Mouse (Mus musculus) CD4-positive naive resting alpha-beta T cell, adult 76 days (primary cell): ENCODE results near the gene Zfp990. TPM values are rescaled to one million over a fixed set of nuclear protein-coding genes. Genes with fewer than 3 reads are reported as not detected.

Experiments used
- total RNA-seq: library from RNA; stranded (reverse); gene quantifications from one replicate; pipeline ENCODE4 v1.2.4, GENCODE M21; 2023

The Zfp990 gene
- 1.1 TPM for total RNA-seq

DNA sequence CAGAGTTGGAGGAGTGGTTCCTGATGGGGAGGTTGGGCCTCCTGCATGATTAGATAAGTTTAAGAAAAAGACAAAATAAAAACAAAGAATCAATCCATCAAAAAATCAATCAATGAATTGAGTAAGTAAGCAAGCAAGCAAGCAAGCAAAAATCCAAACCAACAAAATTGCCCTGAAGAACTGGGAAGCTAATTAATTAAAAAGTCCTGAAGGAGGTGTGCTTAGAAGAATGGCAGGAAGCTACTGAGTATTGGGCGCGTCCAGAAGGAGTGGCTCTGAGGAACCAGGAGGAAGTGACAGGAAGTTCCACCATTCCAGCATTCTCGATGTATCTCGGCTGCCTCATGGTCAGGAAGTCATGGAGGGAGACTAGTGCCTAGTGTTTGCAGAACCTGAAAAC, at the start of gene Zfp990:
Zfp990 (plus strand) TSS at position 301 of the 400 bp plus-strand sequence.

DNA sequence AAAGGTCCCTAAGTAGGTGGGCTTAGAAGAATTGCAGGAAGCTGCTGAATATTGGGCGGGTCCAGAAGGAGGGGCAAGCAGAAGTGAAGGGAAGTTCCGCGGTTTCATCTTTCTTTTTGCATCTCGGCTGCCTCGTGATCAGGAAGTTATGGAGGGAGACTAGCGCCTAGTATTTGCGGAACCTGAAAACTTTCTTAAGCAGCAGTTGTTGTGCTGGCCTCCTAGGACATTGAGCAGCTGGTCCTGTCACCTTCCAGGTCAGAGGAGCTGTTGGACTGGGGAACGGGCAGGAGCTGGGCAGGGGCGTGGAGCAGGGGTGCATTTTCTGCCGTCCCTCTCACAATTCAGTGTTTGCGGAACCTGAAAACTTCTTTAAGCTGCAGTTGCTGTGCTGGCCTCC, 74.5 kb downstream of the Zfp990 start, which contains the start of gene Gm13212:
Gm13212 (plus strand) TSS at position 89 of the 400 bp plus-strand sequence.

Other genes starting within 250 kb of the Zfp990 start
- not detected for gene Tnfrsf8, start 195.6 kb upstream of the Zfp990 start, total RNA-seq
- 4.9 TPM for gene Gm13212, start 74.4 kb downstream of the Zfp990 start, total RNA-seq
- 0.56 TPM for gene Zfp980, start 159.9 kb downstream of the Zfp990 start, total RNA-seq